Mouse (Mus musculus) midbrain, embryonic 11.5 days (tissue): ENCODE data around the gene Fam83e. TPM values are rescaled to one million over a fixed set of nuclear protein-coding genes. Genes with fewer than 3 reads are reported as not detected.

Experiments used
- ATAC-seq: fragments of 200-750 bp; cut with Nextera tagmentation; 2 replicates; pipeline ENCODE4 v1.8.0; 2017; ENCODE audit warnings: moderate TSS enrichment, moderate library complexity; ENCODE audit not compliant: low FRiP score
- DNase-seq: peaks from one replicate; pipeline ENCODE4 v3.0.0; 2015; ENCODE audit warnings: low spot score; ENCODE audit errors: missing footprints
- H3K27ac ChIP-seq: fragments of 300-500 bp; sonication (generic); 2 replicates; pipeline ENCODE4 v1.5.1; 2014; ENCODE audit warnings: low read depth, low read length
- H3K27me3 ChIP-seq: fragments of 300-500 bp; sonication (generic); 2 replicates; pipeline ENCODE4 v1.6.1; 2014; ENCODE audit warnings: mild to moderate bottlenecking, low read length, moderate library complexity, mixed read lengths; ENCODE audit not compliant: control insufficient read depth, insufficient read depth
- H3K36me3 ChIP-seq: fragments of 300-500 bp; sonication (generic); 2 replicates; pipeline ENCODE4 v1.6.1; 2014; ENCODE audit warnings: mild to moderate bottlenecking, low read length, moderate library complexity, mixed read lengths; ENCODE audit not compliant: control insufficient read depth, insufficient read depth
- H3K4me1 ChIP-seq: fragments of 300-500 bp; sonication (generic); 2 replicates; pipeline ENCODE4 v1.6.1; 2014; ENCODE audit warnings: low read length; ENCODE audit not compliant: control insufficient read depth, insufficient read depth
- H3K4me2 ChIP-seq: fragments of 300-500 bp; sonication (generic); 2 replicates; pipeline ENCODE4 v1.6.1; 2014; ENCODE audit warnings: mild to moderate bottlenecking, moderate library complexity
- H3K4me3 ChIP-seq: fragments of 300-500 bp; sonication (generic); 2 replicates; pipeline ENCODE4 v1.5.1; 2014; ENCODE audit warnings: low read depth, low read length
- H3K9ac ChIP-seq: fragments of 300-500 bp; sonication (generic); 2 replicates; pipeline ENCODE4 v1.6.1; 2014; ENCODE audit warnings: low read length
- H3K9me3 ChIP-seq: fragments of 300-500 bp; sonication (generic); 2 replicates; pipeline ENCODE4 v1.6.1; 2016; ENCODE audit warnings: low read length; ENCODE audit not compliant: control insufficient read depth
- WGBS: fragments of 180-500 bp; shearing (Covaris S2); extraction: QIAGEN DNeasy Blood & Tissue Kit; methylation state at CpG from one replicate; pipeline ENCODE4 v1.1.7; 2014; 5-methylcytosine and 5-hydroxymethylcytosine counted together
- polyA plus RNA-seq: library from polyadenylated mRNA; unstranded; fragments of >200 nt; fragmentation: Nextera tagmentation; extraction: Ambion mirVana; gene quantifications from 2 replicates; pipeline ENCODE4 v1.2.1, GENCODE M21; 2014

Fam83e gene
- polyA plus RNA-seq, 1 experiment from 2014 or later, result 0.57 TPM

DNA sequence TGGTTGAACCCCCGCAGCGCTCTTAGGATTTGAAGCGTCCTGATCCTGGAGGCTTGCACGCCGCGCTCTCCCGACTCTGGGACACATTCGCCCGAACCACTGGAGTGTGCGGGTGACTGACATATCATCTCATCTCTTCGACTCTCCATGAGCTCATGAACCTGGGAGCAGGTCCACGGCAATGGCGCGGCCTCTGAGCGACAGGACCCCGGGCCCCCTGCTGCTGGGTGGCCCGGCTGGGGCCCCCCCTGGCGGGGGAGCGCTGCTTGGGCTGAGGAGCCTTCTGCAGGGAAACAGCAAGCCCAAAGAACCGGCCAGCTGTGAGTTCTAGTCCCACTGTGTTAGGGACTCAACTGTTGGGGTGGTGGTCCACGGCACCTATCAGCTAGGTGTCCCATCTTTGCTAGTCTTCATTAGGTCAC is 15.6 kb upstream of the Fam83e start:
- H3K9me3 ChIP-seq, result no peaks in the 10 kb centered on the region
- ATAC-seq, result peak; percentile 0; the same call in 1 of the 2 replicates
- no peak overlapping the region; the same call in 1 of the 2 replicates for H3K27ac ChIP-seq
- peak overlapping the region; percentile 52 for H3K4me3 ChIP-seq
- H3K36me3 ChIP-seq, result peaks cover 2% of the 10 kb centered on the region; the same call in 1 of the 2 replicates
- H3K4me2 ChIP-seq, result peak overlapping the region; percentile 98
- no peak for DNase-seq
- peaks cover 65% of the 10 kb centered on the region for H3K4me1 ChIP-seq
- WGBS, result under 1% methylated on average over 21 of the region's 21 CpGs
- H3K9ac ChIP-seq, result peak overlapping the region; percentile 41
- no peaks in the 10 kb centered on the region; the same call in 1 of the 2 replicates for H3K27me3 ChIP-seq

DNA sequence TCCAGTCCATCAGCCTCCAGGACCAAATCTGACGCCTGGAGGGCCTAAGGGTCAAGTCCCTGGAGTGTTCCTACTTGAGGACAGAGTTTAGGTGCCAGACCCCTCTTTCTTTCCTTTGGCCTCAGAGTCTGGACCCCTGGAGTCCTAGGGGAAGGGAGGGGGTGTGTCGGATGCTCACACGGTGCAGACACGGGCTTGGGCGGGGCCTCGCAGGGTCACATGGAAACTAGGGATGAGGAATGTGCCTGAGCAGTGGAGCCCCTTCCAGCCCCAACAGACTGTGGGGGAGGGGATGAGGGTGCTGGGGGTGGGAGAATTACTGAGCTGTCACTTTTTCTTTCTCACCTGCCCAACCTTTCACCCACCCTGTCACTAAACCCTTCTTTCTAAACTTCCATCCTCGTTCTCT is 15.1 kb upstream of the Fam83e start:
- no peaks in the 10 kb centered on the region for H3K9me3 ChIP-seq

DNA sequence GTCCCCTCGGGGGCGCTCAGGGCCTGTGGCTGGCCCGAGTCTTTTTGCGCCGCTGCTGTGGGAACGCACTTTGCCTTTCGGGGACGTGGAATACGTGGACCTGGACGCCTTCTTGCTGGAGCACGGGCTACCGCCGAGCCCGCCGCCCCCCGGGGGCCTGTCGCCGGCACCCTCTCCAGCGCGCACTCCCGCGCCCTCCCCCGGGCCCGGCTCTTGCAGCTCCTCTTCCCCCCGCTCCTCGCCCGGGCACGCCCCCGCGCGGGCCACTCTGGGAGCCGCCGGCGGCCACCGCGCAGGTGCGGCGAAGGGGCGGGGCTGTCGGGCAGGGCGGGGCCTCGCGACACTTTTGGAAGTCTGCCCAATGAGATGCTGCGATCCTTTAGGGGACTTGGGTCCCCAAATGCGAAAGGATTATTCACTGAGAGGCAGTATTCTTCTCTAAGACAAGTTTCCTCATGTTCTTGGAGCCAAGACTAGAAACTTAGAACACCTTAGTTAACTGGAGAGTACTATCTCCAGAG is 14.2 kb upstream of the Fam83e start:
- Histone ChIP-seq H3K27me3 (no peaks in the 10 kb centered on the region), H3K9ac (peak overlapping the region; percentile 76), H3K4me1 (peaks cover 59% of the 10 kb centered on the region), H3K4me3 (peak overlapping the region; percentile 52), H3K9me3 (no peaks in the 10 kb centered on the region), H3K4me2 (peak overlapping the region; percentile 98), H3K36me3 (peaks cover 14% of the 10 kb centered on the region), H3K27ac (no peak overlapping the region)
- under 1% methylated on average over 29 of the region's 45 CpGs for WGBS
- ATAC-seq (peak; percentile 2; the same call in 1 of the 2 replicates), DNase-seq (peak; percentile 97)

More for the DNA sequence above, 15.1 kb upstream of the Fam83e start:
- no peak for ATAC-seq
- H3K27me3 ChIP-seq, result no peaks in the 10 kb centered on the region
- peak overlapping the region; percentile 98 for H3K4me2 ChIP-seq
- peak overlapping the region; percentile 41; the same call in 1 of the 2 replicates for H3K9ac ChIP-seq
- no peak overlapping the region for H3K27ac ChIP-seq
- peak; percentile 88 for DNase-seq
- WGBS, result under 1% methylated on average over 7 of the region's 7 CpGs
- H3K4me3 ChIP-seq, result peak overlapping the region; percentile 52
- H3K4me1 ChIP-seq, result peaks cover 63% of the 10 kb centered on the region
- H3K36me3 ChIP-seq, result peaks cover 5% of the 10 kb centered on the region; the same call in 1 of the 2 replicates

DNA sequence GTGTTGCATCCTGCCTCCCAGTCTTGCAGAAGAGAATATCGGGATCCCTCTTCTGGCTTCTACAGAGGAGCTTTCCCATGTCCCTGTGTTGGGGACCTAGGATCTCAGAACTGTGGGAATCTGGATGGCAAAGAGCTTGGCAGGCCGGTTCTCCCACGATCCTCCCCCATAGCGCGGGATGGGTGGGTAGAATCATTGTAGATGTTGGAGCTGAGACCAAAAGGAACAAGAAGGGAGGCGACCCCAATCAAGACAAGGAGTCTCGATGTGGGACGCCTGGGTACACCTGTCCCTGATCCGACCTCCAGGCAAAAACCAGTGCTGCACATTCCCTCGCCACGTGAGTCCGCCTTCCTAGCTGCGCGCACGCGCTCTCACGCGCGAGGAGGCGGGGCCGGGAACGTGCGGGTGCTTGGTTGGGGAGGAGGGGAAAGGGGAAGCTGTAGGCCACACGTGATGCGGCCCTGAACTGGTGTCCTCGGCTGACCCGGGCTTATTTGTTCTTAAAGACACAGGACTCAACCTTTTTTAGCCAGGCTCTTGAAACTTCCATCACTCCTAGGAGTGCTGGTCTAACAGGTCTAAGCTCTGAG is 13.5 kb upstream of the Fam83e start:
- H3K4me2 ChIP-seq, result peak overlapping the region; percentile 98
- peaks cover 18% of the 10 kb centered on the region for H3K36me3 ChIP-seq
- H3K27me3 ChIP-seq, result no peaks in the 10 kb centered on the region
- under 1% methylated on average over 27 of the region's 27 CpGs for WGBS
- no peak overlapping the region for H3K27ac ChIP-seq
- DNase-seq, result peak; percentile 98
- peaks cover 59% of the 10 kb centered on the region for H3K4me1 ChIP-seq
- no peaks in the 10 kb centered on the region for H3K9me3 ChIP-seq
- peak overlapping the region; percentile 52 for H3K4me3 ChIP-seq
- ATAC-seq, result no peak
- H3K9ac ChIP-seq, result no peak overlapping the region; the same call in 1 of the 2 replicates

DNA sequence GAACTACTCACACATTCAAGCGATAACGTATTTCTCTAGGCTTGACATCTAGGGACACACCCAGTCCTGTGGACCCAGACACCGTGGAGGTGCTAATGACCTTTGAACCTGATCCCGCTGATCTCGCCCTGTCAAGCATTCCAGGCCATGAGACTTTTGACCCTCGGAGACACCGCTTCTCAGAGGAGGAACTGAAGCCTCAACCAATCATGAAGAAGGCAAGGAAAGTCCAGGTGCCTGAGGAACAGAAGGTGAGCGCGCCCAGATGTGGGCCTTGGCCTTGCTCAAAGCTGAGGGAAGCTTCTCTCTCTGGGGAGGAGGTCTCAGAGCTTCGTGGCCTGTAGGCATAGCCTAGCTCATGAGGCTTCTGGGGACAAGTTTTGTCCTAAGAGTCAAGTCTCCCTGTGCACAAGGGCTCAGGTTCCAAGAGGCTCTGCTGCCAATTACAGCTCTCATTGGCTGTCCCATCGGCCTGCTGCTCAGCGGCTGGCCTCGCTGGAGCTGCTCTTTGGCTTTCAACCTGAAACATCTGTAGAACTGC is 12.7 kb upstream of the Fam83e start:
- peak overlapping the region; percentile 98 for H3K4me2 ChIP-seq
- no peaks in the 10 kb centered on the region for H3K9me3 ChIP-seq
- H3K36me3 ChIP-seq, result peaks cover 24% of the 10 kb centered on the region
- H3K4me1 ChIP-seq, result peaks cover 58% of the 10 kb centered on the region
- no peaks in the 10 kb centered on the region for H3K27me3 ChIP-seq
- no peak overlapping the region for H3K27ac ChIP-seq
- no peak for ATAC-seq
- WGBS, result 55% methylated on average over 13 of the region's 13 CpGs
- peak overlapping the region; percentile 18; the same call in 1 of the 2 replicates for H3K9ac ChIP-seq
- H3K4me3 ChIP-seq, result no peak overlapping the region
- DNase-seq, result no peak

DNA sequence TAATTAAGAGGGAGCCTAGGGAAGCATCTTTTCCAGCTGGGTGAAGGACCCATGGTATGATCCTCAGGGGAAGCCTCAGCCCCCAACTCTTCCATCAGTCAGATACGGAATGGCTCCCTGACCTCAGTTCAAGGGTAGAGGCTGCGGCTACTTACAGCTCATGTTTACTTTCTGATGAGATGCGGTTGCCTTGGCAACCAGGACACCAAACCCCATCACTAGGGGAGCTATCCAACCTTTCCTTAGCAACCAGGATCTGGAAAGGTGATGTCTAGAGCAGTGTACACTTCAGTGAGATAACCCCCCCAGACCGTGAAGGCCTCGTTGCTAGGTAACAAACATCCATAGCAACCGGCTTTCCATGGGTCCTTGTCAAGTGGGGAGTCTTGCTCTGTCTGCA is 12.0 kb upstream of the Fam83e start:
- WGBS, result 34% methylated on average over 6 of the region's 6 CpGs
- no peak overlapping the region for H3K27ac ChIP-seq
- no peak overlapping the region for H3K4me2 ChIP-seq

DNA sequence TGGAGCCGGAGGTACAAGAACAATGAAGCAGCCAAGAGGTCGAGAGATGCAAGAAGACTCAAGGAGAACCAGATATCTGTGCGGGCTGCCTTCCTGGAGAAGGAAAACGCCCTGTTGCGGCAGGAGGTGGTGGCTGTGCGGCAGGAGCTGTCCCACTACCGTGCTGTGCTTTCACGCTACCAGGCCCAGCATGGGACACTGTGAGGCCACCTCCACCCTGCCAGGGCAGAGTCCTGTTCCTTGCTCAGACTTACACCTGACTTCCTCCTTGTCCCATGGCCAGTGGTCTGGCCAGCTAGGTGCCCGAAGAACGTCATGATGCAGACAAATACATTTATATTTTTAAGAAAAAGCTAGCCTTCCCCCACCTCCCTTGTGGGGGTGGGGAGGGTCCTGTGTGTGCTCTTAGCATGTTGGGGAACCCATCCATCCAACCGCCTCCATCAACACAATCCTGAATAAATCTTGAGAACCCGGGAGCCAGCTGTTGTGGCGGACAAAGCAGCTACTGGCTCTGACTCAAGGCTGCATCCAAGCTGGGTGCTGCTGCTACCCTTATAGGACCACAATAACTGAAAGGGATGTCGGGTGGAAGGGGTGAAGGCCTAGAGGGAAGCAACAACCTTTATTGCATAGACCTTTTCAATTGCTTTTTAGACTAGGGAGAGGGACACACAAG is 11.2 kb upstream of the Fam83e start:
- Histone ChIP-seq H3K27ac (peak overlapping the region; percentile 50), H3K27me3 (no peaks in the 10 kb centered on the region), H3K9me3 (no peaks in the 10 kb centered on the region), H3K9ac (no peak overlapping the region), H3K4me1 (peaks cover 56% of the 10 kb centered on the region), H3K4me3 (no peak overlapping the region), H3K4me2 (no peak overlapping the region), H3K36me3 (peaks cover 25% of the 10 kb centered on the region)
- ATAC-seq, result no peak
- DNase-seq, result no peak
- 74% methylated on average over 14 of the region's 14 CpGs for WGBS

More for the DNA sequence above, 12.0 kb upstream of the Fam83e start:
- ATAC-seq, result 0 out of 2 replicates have a peak, but pooled peaks have one; percentile 8
- Histone ChIP-seq H3K9me3 (no peaks in the 10 kb centered on the region), H3K36me3 (peaks cover 25% of the 10 kb centered on the region), H3K4me3 (no peak overlapping the region), H3K4me1 (peaks cover 52% of the 10 kb centered on the region), H3K27me3 (no peaks in the 10 kb centered on the region), H3K9ac (no peak overlapping the region)
- DNase-seq, result peak; percentile 92

DNA sequence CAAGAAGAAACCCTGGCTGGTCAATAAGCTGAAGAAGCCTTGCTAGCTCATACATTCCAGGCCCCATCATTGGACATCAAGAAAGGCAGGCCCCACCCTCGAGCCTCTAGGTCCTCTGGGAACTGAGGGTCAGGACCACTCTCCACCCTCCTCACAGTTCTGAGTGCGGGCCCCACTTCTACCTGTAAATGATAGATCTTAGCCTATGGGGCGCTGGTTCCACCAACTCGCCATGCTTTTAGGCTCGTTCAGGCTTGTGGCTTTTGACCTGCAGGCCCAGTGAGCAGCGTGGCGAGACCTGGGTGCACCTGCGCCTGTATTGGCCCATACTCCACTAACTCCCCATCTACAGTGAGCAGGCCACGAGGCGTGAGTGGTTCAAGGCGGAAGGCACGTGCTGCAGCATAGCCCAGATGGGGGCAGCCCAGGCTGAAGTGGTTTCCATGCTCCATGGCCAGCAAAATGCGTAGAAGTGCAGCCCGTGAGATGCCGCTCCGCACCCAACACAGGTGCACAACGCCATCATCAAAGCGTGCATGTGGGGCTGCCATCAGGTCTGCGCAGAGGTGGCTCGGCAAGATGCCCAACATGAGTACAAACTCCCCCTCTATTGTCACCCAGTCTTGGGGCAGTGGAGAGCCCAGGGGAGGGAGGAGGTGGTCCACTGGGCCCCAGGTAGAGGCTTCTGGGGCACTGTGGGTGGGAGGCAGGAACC is 10.4 kb upstream of the Fam83e start:
- Histone ChIP-seq H3K36me3 (peaks cover 25% of the 10 kb centered on the region), H3K27me3 (no peaks in the 10 kb centered on the region), H3K4me2 (no peak overlapping the region), H3K9ac (no peak overlapping the region), H3K4me1 (peaks cover 55% of the 10 kb centered on the region), H3K27ac (no peak overlapping the region), H3K4me3 (no peak overlapping the region), H3K9me3 (no peaks in the 10 kb centered on the region)
- DNase-seq (no peak), ATAC-seq (no peak)
- 94% methylated on average over 20 of the region's 20 CpGs for WGBS
